Mouse (Mus musculus): ENCODE results near the gene Dnajc24. TPM values are rescaled to one million over a fixed set of nuclear protein-coding genes. Genes with fewer than 3 reads are reported as not detected.

Gene Dnajc24
- polyA plus RNA-seq, 1 experiment from 2014 or later, result 11.0 TPM

Small RNA genes within 50 kb of the gene (microRNA-seq; reads per million reads assigned to microRNA genes)
- gene Gm22002, result not detected

Other genes starting within 250 kb of the Dnajc24 start
- gene Elp4, start 99.0 kb downstream of the Dnajc24 start, polyA plus RNA-seq (2015; fragmentation: Nextera tagmentation; extraction: Ambion mirVana), result 13.4 and 13.6 TPM in 2 replicates
- 56.3 and 62.8 TPM in 2 replicates for gene Immp1l, start 98.9 kb downstream of the Dnajc24 start, polyA plus RNA-seq (2015; fragmentation: Nextera tagmentation; extraction: Ambion mirVana)

Data from liver, embryonic 16.5 days (tissue).